Mouse (Mus musculus) splenic B cell, adult 2 months (primary cell): ENCODE results near the gene Calml3.

Source experiments
- DNase-seq: peaks from one replicate; pipeline ENCODE4 v3.0.0-alpha.2; 2011; ENCODE audit warnings: low read depth, low spot score
- H3K27me3 ChIP-seq: 2 replicates; pipeline ENCODE4 v1.6.1; 2012; ENCODE audit warnings: mild to moderate bottlenecking, low read length, moderate library complexity, mixed read lengths; ENCODE audit not compliant: control insufficient read depth, poor library complexity, insufficient read depth, severe bottlenecking
- H3K36me3 ChIP-seq: 2 replicates; pipeline ENCODE4 v1.6.1; 2012; ENCODE audit warnings: mild to moderate bottlenecking, low read length, moderate library complexity, mixed read lengths; ENCODE audit not compliant: control insufficient read depth, poor library complexity, insufficient read depth, severe bottlenecking

The Calml3 gene

GRCm38 (mm10) chr13:3799386-3799785 is 4.7 kb downstream of the Calml3 start:
- H3K36me3 ChIP-seq, result no peaks in the 10 kb centered on the region
- no peaks in the 10 kb centered on the region for H3K27me3 ChIP-seq
- DNase-seq, result no peak

DNA sequence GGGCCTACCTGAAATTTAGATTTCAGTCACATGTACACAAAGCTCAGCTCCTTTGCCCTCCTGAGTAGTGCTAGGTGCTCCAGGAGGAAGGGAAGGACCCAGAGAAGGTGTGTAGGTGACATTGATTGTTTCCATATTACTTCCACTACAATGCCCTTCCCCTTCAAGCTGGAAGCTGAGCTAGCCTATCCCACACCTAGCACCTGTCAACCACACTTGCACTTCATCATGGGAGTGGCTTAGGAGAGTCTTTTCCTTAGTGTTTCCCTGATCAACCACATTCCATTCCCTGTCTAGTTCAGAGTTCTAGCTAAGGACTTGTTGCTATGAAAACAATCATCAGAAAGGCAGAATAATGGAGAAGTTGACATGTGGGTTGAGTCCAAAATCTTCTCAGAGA is 5.4 kb downstream of the Calml3 start:
- no peaks in the 10 kb centered on the region for H3K36me3 ChIP-seq
- no peak for DNase-seq
- no peaks in the 10 kb centered on the region for H3K27me3 ChIP-seq

- DNase-seq, result no peak
- Histone ChIP-seq H3K36me3 (no peaks in the 10 kb centered on the region), H3K27me3 (no peaks in the 10 kb centered on the region)
Observed at GRCm38 (mm10) chr13:3796649-3797048, 7.5 kb downstream of the Calml3 start.

GRCm38 (mm10) chr13:3789531-3789930 is 14.6 kb downstream of the Calml3 start:
- DNase-seq, result no peak
- no peaks in the 10 kb centered on the region for H3K27me3 ChIP-seq
- no peaks in the 10 kb centered on the region for H3K36me3 ChIP-seq

- DNase-seq, result no peak
- H3K36me3 ChIP-seq, result no peaks in the 10 kb centered on the region
- H3K27me3 ChIP-seq, result no peaks in the 10 kb centered on the region
Observed at GRCm38 (mm10) chr13:3788588-3788987, 15.5 kb downstream of the Calml3 start.

GRCm38 (mm10) chr13:3787644-3788043 is 16.5 kb downstream of the Calml3 start:
- DNase-seq, result no peak
- no peaks in the 10 kb centered on the region for H3K36me3 ChIP-seq
- H3K27me3 ChIP-seq, result no peaks in the 10 kb centered on the region

DNA sequence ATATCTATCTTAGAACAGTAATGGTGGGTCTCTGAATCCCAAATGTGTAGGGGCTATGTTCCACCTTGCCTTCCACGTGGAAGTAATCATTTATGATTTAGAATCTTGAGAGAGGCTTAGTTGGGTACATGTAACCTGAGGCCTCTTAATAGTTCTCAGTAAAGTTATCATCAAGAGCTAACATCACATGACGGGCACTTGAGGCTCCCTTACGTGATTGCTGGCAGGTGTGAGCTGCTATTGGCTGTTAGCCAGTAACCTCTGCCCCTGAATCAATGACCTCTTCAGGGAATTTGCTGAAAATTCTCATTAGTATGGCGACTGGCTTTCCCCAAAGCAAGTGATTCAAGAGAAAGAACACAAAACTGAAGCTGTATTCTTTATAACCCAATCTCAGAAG is 17.0 kb downstream of the Calml3 start:
- H3K36me3 ChIP-seq, result no peaks in the 10 kb centered on the region
- H3K27me3 ChIP-seq, result no peaks in the 10 kb centered on the region
- DNase-seq, result no peak

DNA sequence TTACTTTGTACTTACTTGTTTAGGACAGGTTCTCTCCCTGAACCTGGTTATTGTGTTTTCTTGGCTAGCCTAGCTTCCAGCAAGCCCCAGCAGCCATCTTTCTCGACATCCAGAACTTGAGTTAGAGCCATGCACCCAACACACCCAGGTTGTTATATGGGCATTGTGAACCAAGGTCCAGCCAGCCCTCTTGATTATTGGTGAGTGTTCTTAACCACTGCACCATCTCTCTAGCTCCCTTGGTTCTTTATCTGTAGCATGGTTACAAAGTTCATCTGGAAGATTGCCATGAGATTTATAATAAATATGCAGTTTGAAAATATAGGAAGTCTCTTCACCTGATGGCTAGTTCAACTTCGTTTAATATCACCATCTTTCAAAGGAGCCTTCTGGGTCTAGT is 20.5 kb downstream of the Calml3 start:
- no peaks in the 10 kb centered on the region for H3K27me3 ChIP-seq
- no peaks in the 10 kb centered on the region for H3K36me3 ChIP-seq
- no peak for DNase-seq

GRCm38 (mm10) chr13:3782499-3782898 is 21.6 kb downstream of the Calml3 start:
- Histone ChIP-seq H3K27me3 (no peaks in the 10 kb centered on the region), H3K36me3 (no peaks in the 10 kb centered on the region)
- no peak for DNase-seq

- Histone ChIP-seq H3K27me3 (no peaks in the 10 kb centered on the region), H3K36me3 (no peaks in the 10 kb centered on the region)
- DNase-seq, result no peak
Observed at GRCm38 (mm10) chr13:3779575-3780226, 24.4 kb downstream of the Calml3 start.

DNA sequence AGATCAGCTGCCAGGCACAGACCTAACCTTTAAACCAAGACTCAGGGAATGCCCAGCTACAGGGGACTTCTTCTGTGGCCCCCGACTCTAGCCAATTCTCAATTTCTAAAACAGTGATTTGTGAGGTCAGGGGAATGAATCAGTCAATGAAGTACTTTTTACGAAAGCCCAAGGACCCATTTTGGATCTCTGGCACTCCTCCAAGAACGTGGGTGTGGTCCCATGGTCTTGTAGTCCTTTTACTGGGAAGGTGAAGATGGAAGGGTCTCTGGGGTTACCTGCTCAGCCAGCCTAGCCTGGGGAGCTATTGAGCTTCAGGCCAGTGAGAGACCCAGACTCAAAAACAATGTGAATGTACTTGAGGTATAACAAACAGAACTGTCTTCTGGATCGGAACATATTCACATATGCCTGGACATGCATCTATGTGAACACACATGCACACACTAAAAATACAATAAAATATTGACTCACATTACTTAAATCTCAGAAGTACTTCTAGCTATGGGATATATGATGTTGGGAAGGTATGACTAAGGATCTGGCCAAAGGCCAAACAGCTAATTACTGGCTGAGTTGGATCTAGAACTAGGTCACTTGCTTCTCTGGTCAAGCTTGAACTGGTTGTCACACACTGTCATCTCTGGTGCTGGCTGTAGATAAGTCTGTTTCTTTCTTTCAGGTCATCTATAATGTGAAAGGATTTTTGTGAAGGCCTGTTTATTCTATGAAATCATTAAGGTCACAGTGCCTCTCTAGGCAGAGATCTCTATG is 25.3 kb downstream of the Calml3 start:
- H3K36me3 ChIP-seq, result no peaks in the 10 kb centered on the region
- no peak for DNase-seq
- H3K27me3 ChIP-seq, result no peaks in the 10 kb centered on the region

GRCm38 (mm10) chr13:3777216-3777912 is 26.8 kb downstream of the Calml3 start:
- H3K27me3 ChIP-seq, result no peaks in the 10 kb centered on the region
- H3K36me3 ChIP-seq, result no peaks in the 10 kb centered on the region
- no peak for DNase-seq

GRCm38 (mm10) chr13:3776446-3776845 is 27.7 kb downstream of the Calml3 start:
- Histone ChIP-seq H3K27me3 (no peaks in the 10 kb centered on the region), H3K36me3 (no peaks in the 10 kb centered on the region)
- DNase-seq, result no peak

DNA sequence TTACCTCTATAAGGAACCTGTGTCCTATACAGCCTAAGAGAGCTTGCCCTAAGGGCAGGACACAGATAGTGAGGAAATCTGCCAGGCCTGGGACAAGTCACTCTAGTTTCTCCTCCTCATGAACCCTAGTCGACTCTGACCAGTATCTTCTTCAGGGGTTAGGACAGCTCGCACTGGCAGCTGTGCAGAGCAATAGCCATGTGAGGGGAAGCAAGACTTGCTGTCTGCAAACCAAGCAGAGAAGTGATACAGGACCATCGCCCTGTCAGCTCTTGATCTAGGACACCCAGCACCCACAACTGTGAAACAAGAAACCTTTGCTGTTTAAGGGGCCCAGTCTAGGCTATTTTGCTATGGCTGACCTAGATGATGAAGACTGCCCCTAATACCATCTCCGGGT is 29.1 kb downstream of the Calml3 start:
- no peaks in the 10 kb centered on the region for H3K36me3 ChIP-seq
- DNase-seq, result no peak
- no peaks in the 10 kb centered on the region for H3K27me3 ChIP-seq

- DNase-seq, result no peak
- H3K27me3 ChIP-seq, result no peaks in the 10 kb centered on the region
Observed at GRCm38 (mm10) chr13:3774280-3774679, 29.8 kb downstream of the Calml3 start.

More at GRCm38 (mm10) chr13:3774280-3774679, 29.8 kb downstream of the Calml3 start:
- no peaks in the 10 kb centered on the region for H3K36me3 ChIP-seq
